Mouse (Mus musculus) erythroblast, embryonic 14.5 days (primary cell): ENCODE measurements around the gene Rfwd3.
"Not testable (repeated sequence)": the region's sequence is repeated elsewhere in the genome, so short reads cannot be mapped to it uniquely, and the experiment has no call there.

ENCODE experiments used
- GATA1 ChIP-seq: IDR thresholded peaks from 2 replicates; pipeline ENCODE4 v1.6.1; 2012; ENCODE audit warnings: low read length, inconsistent platforms, mixed read lengths
- TAL1 ChIP-seq: IDR thresholded peaks from 3 replicates; pipeline ENCODE4 v1.6.1; 2012; ENCODE audit warnings: low read length, inconsistent platforms, mixed read lengths

GRCm38 (mm10) chr8:111303076-111303803, 3.2 kb upstream of the Rfwd3 start:
- TF ChIP-seq TAL1, GATA1: not testable (repeated sequence)
